Mouse (Mus musculus): ENCODE results near the gene Prap1.

The Prap1 gene

GRCm38 (mm10) chr7:140135106-140135770, 42.0 kb downstream of the Prap1 start:
- DNase-seq, result no peak

GRCm38 (mm10) chr7:140137135-140138020, 44.2 kb downstream of the Prap1 start, which contains the start of gene Mtg1:
Mtg1 (plus strand) TSS chr7:140137564.
- peak; percentile 99 for DNase-seq

GRCm38 (mm10) chr7:140138021-140138310, 44.8 kb downstream of the Prap1 start:
- no peak for DNase-seq

- DNase-seq, result peak; percentile 47
These were observed 48.2 kb downstream of the Prap1 start for GRCm38 (mm10) chr7:140141350-140141749.

DNA sequence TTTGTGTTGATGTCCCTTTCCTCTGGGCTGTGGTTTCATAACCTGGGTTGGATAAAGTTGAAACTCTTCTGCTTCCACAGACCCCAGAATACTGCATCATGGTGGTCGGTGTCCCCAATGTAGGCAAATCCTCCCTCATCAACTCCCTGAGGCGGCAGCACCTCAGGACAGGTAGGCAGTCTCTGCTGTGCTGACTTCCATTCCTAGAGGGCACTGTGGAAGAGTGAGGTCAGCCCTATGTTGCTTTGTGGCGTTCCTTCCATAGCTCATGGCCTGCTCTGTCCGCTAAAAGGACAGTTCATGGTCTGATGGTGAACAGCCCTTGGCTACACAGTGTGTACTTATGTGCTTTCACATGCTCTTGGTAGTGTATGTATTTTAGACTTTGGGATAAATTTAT, 51.4 kb downstream of the Prap1 start:
- DNase-seq, result no peak
